Mouse (Mus musculus) megakaryocyte, embryonic 14.5 days (primary cell): Measurements from ENCODE around the gene Defb30.

Source experiments
- FLI1 ChIP-seq: IDR thresholded peaks from 2 replicates; pipeline ENCODE4 v1.6.1; 2012; ENCODE audit warnings: low read length, inconsistent platforms, mixed read lengths
- GATA1 ChIP-seq: IDR thresholded peaks from 3 replicates; pipeline ENCODE4 v1.6.1; 2012; ENCODE audit warnings: mixed read lengths, low read length, inconsistent platforms, borderline replicate concordance

- TF ChIP-seq GATA1 (no peak), FLI1 (no peak)
Observed at GRCm38 (mm10) chr14:63060361-63060760, 10.6 kb upstream of the Defb30 start.
